Mouse (Mus musculus) bone marrow, adult 2 months (tissue): ENCODE measurements around the gene Ugt3a1.

Experiments used
- CTCF ChIP-seq: fragments of 200-500 bp; IDR thresholded peaks from 2 replicates; pipeline ENCODE4 v1.5.1; 2011; ENCODE audit warnings: low read length, control low read depth; ENCODE audit not compliant: control insufficient read depth, insufficient read depth
- POLR2A ChIP-seq: fragments of 200-500 bp; IDR thresholded peaks from 2 replicates; pipeline ENCODE4 v1.6.1; 2011; ENCODE audit warnings: low read depth, mild to moderate bottlenecking, control low read depth, low read length, borderline replicate concordance; ENCODE audit not compliant: control insufficient read depth

- TF ChIP-seq POLR2A: no peak
- no peak for TF ChIP-seq CTCF
Measured at GRCm38 (mm10) chr15:9252891-9253290, 23.8 kb upstream of the Ugt3a1 start.
